Mouse (Mus musculus) heart, adult 2 months (tissue): Measurements from ENCODE around the gene Tceanc.

Source experiments
- CTCF ChIP-seq: fragments of 200-600 bp; IDR thresholded peaks from 2 replicates; pipeline ENCODE4 v1.8.1; 2022; ENCODE audit warnings: antibody characterized with exemption, mild to moderate bottlenecking, moderate library complexity
- EP300 ChIP-seq: fragments of 200-500 bp; IDR thresholded peaks from 2 replicates; pipeline ENCODE4 v1.6.1; 2011; ENCODE audit warnings: low read depth, low read length, control low read depth; ENCODE audit not compliant: insufficient read depth
- POLR2A ChIP-seq: fragments of 200-500 bp; IDR thresholded peaks from 2 replicates; pipeline ENCODE4 v1.6.1; 2011; ENCODE audit warnings: mild to moderate bottlenecking, low read depth, low read length, control low read depth; ENCODE audit not compliant: insufficient read depth

DNA sequence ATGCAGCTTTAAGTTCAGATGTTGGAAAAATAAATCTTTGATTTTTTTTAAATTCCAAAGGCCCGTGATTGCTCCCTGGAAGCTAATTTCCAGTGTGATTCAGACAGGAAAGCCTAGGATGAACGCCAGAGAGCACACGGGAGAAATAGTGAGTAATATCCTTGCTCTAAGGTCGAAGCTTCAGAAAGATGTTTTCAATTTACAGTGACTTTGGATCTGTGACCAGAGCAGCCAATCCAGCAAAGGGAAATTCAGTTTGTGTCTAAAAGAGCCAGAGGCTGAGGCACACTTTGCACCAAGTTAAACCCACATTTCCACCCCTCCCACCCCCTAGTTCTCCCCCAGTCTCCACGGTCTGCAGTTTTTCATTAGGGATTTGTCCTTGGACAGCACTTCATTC lies 46.5 kb upstream of the Tceanc start:
- TF ChIP-seq CTCF (no peak), POLR2A (no peak), EP300 (no peak)
